Mouse (Mus musculus): Measurements from ENCODE around the gene F2r.

DNA sequence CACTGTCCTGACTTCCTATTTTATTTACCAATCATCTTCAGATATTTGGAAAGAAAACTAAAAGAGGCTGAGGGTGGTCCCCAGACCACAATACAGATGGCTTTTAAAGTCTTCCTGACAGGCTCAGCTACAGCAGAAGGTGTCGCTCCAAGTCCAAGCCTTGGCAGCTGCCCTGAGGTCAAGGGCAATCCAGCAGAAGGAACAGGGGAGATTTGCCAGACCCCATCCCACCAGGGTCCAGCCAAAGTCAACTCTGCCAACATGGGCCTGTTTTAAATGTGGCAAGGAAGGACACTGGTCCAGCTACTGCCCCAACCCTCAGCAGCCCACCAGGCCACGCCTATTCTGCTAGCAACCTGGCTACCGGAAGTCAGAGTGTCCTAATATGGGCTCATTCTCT, 31.7 kb upstream of the F2r start:
- TF ChIP-seq CTCF (IDR thresholded peaks at IDR 0.05; ENCODE audit: borderline replicate concordance, extremely low read depth, insufficient read depth, insufficient read length): no peak
- TF ChIP-seq POLR2A (IDR thresholded peaks at IDR 0.05; ENCODE audit: borderline replicate concordance, extremely low read depth, insufficient read depth, insufficient read length, poor library complexity, severe bottlenecking): no peak
